Mouse (Mus musculus): ENCODE measurements around the gene Ssbp2. TPM values are rescaled to one million over a fixed set of nuclear protein-coding genes. Genes with fewer than 3 reads are reported as not detected.

Gene Ssbp2
- polyA plus RNA-seq, 1 experiment, result 31.3 TPM

GRCm38 (mm10) chr13:91478011-91478410 lies 17.9 kb downstream of the Ssbp2 start:
- no peak for TF ChIP-seq GATA1 (IDR thresholded peaks at IDR 0.05; ENCODE audit: low read length)

- no peak for TF ChIP-seq GATA1 (IDR thresholded peaks at IDR 0.05; ENCODE audit: low read length)
Observed at GRCm38 (mm10) chr13:91484303-91484702, 24.2 kb downstream of the Ssbp2 start.

- no peak for TF ChIP-seq GATA1 (IDR thresholded peaks at IDR 0.05; ENCODE audit: low read length)
Observed at GRCm38 (mm10) chr13:91492133-91492532, 32.0 kb downstream of the Ssbp2 start.

- no peak for TF ChIP-seq GATA1 (IDR thresholded peaks at IDR 0.05; ENCODE audit: low read length)
Observed at GRCm38 (mm10) chr13:91497055-91497454, 37.0 kb downstream of the Ssbp2 start.

GRCm38 (mm10) chr13:91501735-91502134 lies 41.7 kb downstream of the Ssbp2 start:
- TF ChIP-seq GATA1 (IDR thresholded peaks at IDR 0.05; ENCODE audit: low read length), result no peak

GRCm38 (mm10) chr13:91502642-91503373 lies 42.7 kb downstream of the Ssbp2 start:
- no peak for TF ChIP-seq GATA1 (IDR thresholded peaks at IDR 0.05; ENCODE audit: low read length)

GRCm38 (mm10) chr13:91508991-91509390 lies 48.9 kb downstream of the Ssbp2 start:
- no peak for TF ChIP-seq GATA1 (IDR thresholded peaks at IDR 0.05; ENCODE audit: low read length)

GRCm38 (mm10) chr13:91509467-91509866 lies 49.4 kb downstream of the Ssbp2 start:
- TF ChIP-seq GATA1 (IDR thresholded peaks at IDR 0.05; ENCODE audit: low read length), result no peak

- no peak for TF ChIP-seq GATA1 (IDR thresholded peaks at IDR 0.05; ENCODE audit: low read length)
Observed at GRCm38 (mm10) chr13:91514979-91515378, 54.9 kb downstream of the Ssbp2 start.

GRCm38 (mm10) chr13:91520073-91520750 lies 60.1 kb downstream of the Ssbp2 start:
- TF ChIP-seq GATA1 (IDR thresholded peaks at IDR 0.05; ENCODE audit: low read length), result no peak

GRCm38 (mm10) chr13:91520968-91521367 lies 60.9 kb downstream of the Ssbp2 start:
- TF ChIP-seq GATA1 (IDR thresholded peaks at IDR 0.05; ENCODE audit: low read length), result no peak

- TF ChIP-seq GATA1 (IDR thresholded peaks at IDR 0.05; ENCODE audit: low read length), result no peak
Observed at GRCm38 (mm10) chr13:91526058-91526457, 66.0 kb downstream of the Ssbp2 start.

- TF ChIP-seq GATA1 (IDR thresholded peaks at IDR 0.05; ENCODE audit: low read length), result no peak
Observed at GRCm38 (mm10) chr13:91529821-91530220, 69.7 kb downstream of the Ssbp2 start.

- no peak for TF ChIP-seq GATA1 (IDR thresholded peaks at IDR 0.05; ENCODE audit: low read length)
Observed at GRCm38 (mm10) chr13:91536711-91537110, 76.6 kb downstream of the Ssbp2 start.

GRCm38 (mm10) chr13:91540145-91541068 lies 80.3 kb downstream of the Ssbp2 start:
- peak; percentile 40 for TF ChIP-seq GATA1 (IDR thresholded peaks at IDR 0.05; ENCODE audit: low read length)

GRCm38 (mm10) chr13:91541069-91541429 lies 81.0 kb downstream of the Ssbp2 start:
- TF ChIP-seq GATA1 (IDR thresholded peaks at IDR 0.05; ENCODE audit: low read length), result no peak
